Mouse (Mus musculus) cortical plate, adult 2 months (tissue): Measurements from ENCODE around the gene Tex21.

Source experiments
- CTCF ChIP-seq: fragments of 200-500 bp; IDR thresholded peaks from 2 replicates; pipeline ENCODE4 v1.5.1; 2011; ENCODE audit warnings: mild to moderate bottlenecking, control low read depth, low read length; ENCODE audit not compliant: insufficient read depth; ENCODE audit errors: extremely low read depth
- POLR2A ChIP-seq: fragments of 200-500 bp; IDR thresholded peaks from 2 replicates; pipeline ENCODE4 v1.6.1; 2011; ENCODE audit warnings: mild to moderate bottlenecking, low read length, control low read depth; ENCODE audit not compliant: insufficient read depth; ENCODE audit errors: extremely low read depth

GRCm38 (mm10) chr12:76184271-76184670 is 62.3 kb downstream of the Tex21 start:
- TF ChIP-seq CTCF (no peak), POLR2A (no peak)
